Mouse (Mus musculus): Measurements from ENCODE around the gene Tex37. TPM values are rescaled to one million over a fixed set of nuclear protein-coding genes. Genes with fewer than 3 reads are reported as not detected.

Tex37 gene
- total and polyA plus RNA-seq, 3 experiments = not detected

- Histone ChIP-seq H3K9ac (ENCODE audit: control insufficient read depth, low read depth, low read length, poor library complexity, severe bottlenecking) (no peak overlapping the region), H3K36me3 (ENCODE audit: control insufficient read depth in 1 of 2, insufficient read depth in 2 of 2, low read length in 2 of 2) (no peaks in the 10 kb centered on the region), H3K4me3 (ENCODE audit: control insufficient read depth in 1 of 2, insufficient read depth in 1 of 2, low read depth in 2 of 2, low read length in 2 of 2) (no peak overlapping the region), H3K79me2 (ENCODE audit: control insufficient read depth, insufficient read depth, low read length, poor library complexity) (no peaks in the 10 kb centered on the region), H3K9me3 (replicated peaks; ENCODE audit: insufficient read depth, low read length) (no peaks in the 10 kb centered on the region), H3K4me1 (ENCODE audit: control insufficient read depth in 1 of 2, insufficient read depth in 2 of 2, low read length in 2 of 2) (no peaks in the 10 kb centered on the region), H3K27ac (ENCODE audit: control insufficient read depth, low read depth, low read length) (no peak overlapping the region), H3K27me3 (ENCODE audit: control insufficient read depth in 1 of 2, insufficient read depth in 2 of 2, low read length in 2 of 2) (peaks cover 0 to 2% of the 10 kb centered on the region in 2 experiments; a peak in 2 of 4 replicates)
- no peak for DNase-seq (ENCODE audit: low read depth, low spot score)
- TF ChIP-seq MYB (IDR thresholded peaks at IDR 0.05; ENCODE audit: low read depth, low read length) = no peak
- TF ChIP-seq SMC3 (IDR thresholded peaks at IDR 0.05; ENCODE audit: low read depth, low read length) = no peak
- TF ChIP-seq BHLHE40 (IDR thresholded peaks at IDR 0.05; ENCODE audit: borderline replicate concordance, low read depth, low read length) = no peak
These were observed 6.3 kb downstream of the Tex37 start for GRCm38 (mm10) chr6:70912396-70912765.

- no peak for TF ChIP-seq TBP (IDR thresholded peaks at IDR 0.05; ENCODE audit: low read depth, low read length)
- TF ChIP-seq POLR2AphosphoS5 (IDR thresholded peaks at IDR 0.05; ENCODE audit: borderline replicate concordance, low read depth, low read length) = no peak
- TF ChIP-seq CHD2 (IDR thresholded peaks at IDR 0.05; ENCODE audit: low read length) = no peak
- TF ChIP-seq ZC3H11A (IDR thresholded peaks at IDR 0.05; ENCODE audit: low read depth, low read length) = no peak
- no peak for TF ChIP-seq E2F4 (IDR thresholded peaks at IDR 0.05; ENCODE audit: borderline replicate concordance, low read depth, low read length)
- TF ChIP-seq MXI1 (IDR thresholded peaks at IDR 0.05; ENCODE audit: low read depth, low read length) = no peak
- TF ChIP-seq SIN3A (IDR thresholded peaks at IDR 0.05; ENCODE audit: low read length) = no peak
- TF ChIP-seq GATA1 (IDR thresholded peaks at IDR 0.05; ENCODE audit: low read depth, low read length) = no peak
- no peak for TF ChIP-seq ZNF384 (IDR thresholded peaks at IDR 0.05; ENCODE audit: low read depth, low read length)
- no peak for TF ChIP-seq MAFK (IDR thresholded peaks at IDR 0.05; ENCODE audit: borderline replicate concordance, low read depth, low read length)
- TF ChIP-seq KAT2A (conservative IDR thresholded peaks at IDR 0.05; ENCODE audit: low read depth, low read length) = no peak
- H3K4me3 ChIP-seq (ENCODE audit: control insufficient read depth in 1 of 2, insufficient read depth in 1 of 2, low read depth in 2 of 2, low read length in 2 of 2) = no peak overlapping the region
These were observed 6.9 kb downstream of the Tex37 start for GRCm38 (mm10) chr6:70911668-70912395.

GRCm38 (mm10) chr6:70910285-70910684 lies 8.4 kb downstream of the Tex37 start:
- H3K27me3 ChIP-seq (ENCODE audit: control insufficient read depth in 1 of 2, insufficient read depth in 2 of 2, low read length in 2 of 2) = peaks cover 0 to 2% of the 10 kb centered on the region in 2 experiments; a peak in 2 of 4 replicates

More at GRCm38 (mm10) chr6:70911668-70912395, 6.9 kb downstream of the Tex37 start:
- peaks cover 0 to 2% of the 10 kb centered on the region in 2 experiments; a peak in 2 of 4 replicates for H3K27me3 ChIP-seq (ENCODE audit: control insufficient read depth in 1 of 2, insufficient read depth in 2 of 2, low read length in 2 of 2)
- no peaks in the 10 kb centered on the region for H3K79me2 ChIP-seq (ENCODE audit: control insufficient read depth, insufficient read depth, low read length, poor library complexity)
- H3K27ac ChIP-seq (ENCODE audit: control insufficient read depth, low read depth, low read length) = no peak overlapping the region
- H3K9ac ChIP-seq (ENCODE audit: control insufficient read depth, low read depth, low read length, poor library complexity, severe bottlenecking) = no peak overlapping the region
- DNase-seq (ENCODE audit: low read depth, low spot score) = no peak
- H3K4me1 ChIP-seq (ENCODE audit: control insufficient read depth in 1 of 2, insufficient read depth in 2 of 2, low read length in 2 of 2) = no peaks in the 10 kb centered on the region
- no peaks in the 10 kb centered on the region for H3K9me3 ChIP-seq (replicated peaks; ENCODE audit: insufficient read depth, low read length)
- H3K36me3 ChIP-seq (ENCODE audit: control insufficient read depth in 1 of 2, insufficient read depth in 2 of 2, low read length in 2 of 2) = no peaks in the 10 kb centered on the region

More at GRCm38 (mm10) chr6:70910285-70910684, 8.4 kb downstream of the Tex37 start:
- Histone ChIP-seq H3K36me3 (ENCODE audit: control insufficient read depth in 1 of 2, insufficient read depth in 2 of 2, low read length in 2 of 2) (no peaks in the 10 kb centered on the region; a peak in 1 of 4 replicates), H3K4me3 (ENCODE audit: control insufficient read depth in 1 of 2, insufficient read depth in 1 of 2, low read depth in 2 of 2, low read length in 2 of 2) (no peak overlapping the region), H3K27ac (ENCODE audit: control insufficient read depth, low read depth, low read length) (no peak overlapping the region), H3K4me1 (ENCODE audit: control insufficient read depth in 1 of 2, insufficient read depth in 2 of 2, low read length in 2 of 2) (no peaks in the 10 kb centered on the region), H3K79me2 (ENCODE audit: control insufficient read depth, insufficient read depth, low read length, poor library complexity) (no peaks in the 10 kb centered on the region), H3K9ac (ENCODE audit: control insufficient read depth, low read depth, low read length, poor library complexity, severe bottlenecking) (no peak overlapping the region), H3K9me3 (replicated peaks; ENCODE audit: insufficient read depth, low read length) (no peaks in the 10 kb centered on the region)
- no peak for DNase-seq (ENCODE audit: low read depth, low spot score)
- TF ChIP-seq RCOR1 (IDR thresholded peaks at IDR 0.05; ENCODE audit: low read depth, low read length) (no peak), NRF1 (IDR thresholded peaks at IDR 0.05; ENCODE audit: insufficient read depth, low read depth, low read length, poor library complexity, severe bottlenecking) (no peak), E2F4 (IDR thresholded peaks at IDR 0.05; ENCODE audit: borderline replicate concordance, low read depth, low read length) (no peak), HCFC1 (IDR thresholded peaks at IDR 0.05; ENCODE audit: low read depth, low read length) (no peak), NELFE (IDR thresholded peaks at IDR 0.05; ENCODE audit: low read depth, low read length) (no peak), MYC (IDR thresholded peaks at IDR 0.05; ENCODE audit: low read depth, low read length) (no peak), CHD2 (IDR thresholded peaks at IDR 0.05; ENCODE audit: low read length) (no peak), ZC3H11A (IDR thresholded peaks at IDR 0.05; ENCODE audit: low read depth, low read length) (no peak), TBP (IDR thresholded peaks at IDR 0.05; ENCODE audit: low read depth, low read length) (no peak)
